Mouse (Mus musculus) lung, adult 2 months (tissue): Measurements from ENCODE around the gene Katna1.

Source experiments
- CTCF ChIP-seq: fragments of 200-500 bp; IDR thresholded peaks from 2 replicates; pipeline ENCODE4 v1.5.1; 2011; ENCODE audit warnings: mild to moderate bottlenecking, low read length, control low read depth; ENCODE audit not compliant: insufficient read depth
- POLR2A ChIP-seq: fragments of 200-500 bp; IDR thresholded peaks from 2 replicates; pipeline ENCODE4 v1.6.1; 2011; ENCODE audit warnings: low read depth, mild to moderate bottlenecking, control low read depth, low read length, borderline replicate concordance; ENCODE audit errors: extremely low read depth

- TF ChIP-seq CTCF = no peak
- no peak for TF ChIP-seq POLR2A
Measured at GRCm38 (mm10) chr10:7772346-7772745, 46.5 kb downstream of the Katna1 start.
